Mouse (Mus musculus): ENCODE results near the gene Ttc7. TPM values are rescaled to one million over a fixed set of nuclear protein-coding genes. Genes with fewer than 3 reads are reported as not detected.

Gene Ttc7
- total and polyA plus RNA-seq, 3 experiments: 22.8 to 42.4 TPM; not detected in 1

- Histone ChIP-seq H3K36me3 (ENCODE audit: control insufficient read depth in 1 of 2, insufficient read depth in 2 of 2, low read length in 2 of 2) (peaks cover 0 to 4% of the 10 kb centered on the region in 2 experiments; a peak in 1 of 4 replicates), H3K9ac (ENCODE audit: control insufficient read depth, low read depth, low read length, poor library complexity, severe bottlenecking) (no peak overlapping the region), H3K4me1 (ENCODE audit: control insufficient read depth in 1 of 2, insufficient read depth in 2 of 2, low read length in 2 of 2) (peaks cover 0 to 9% of the 10 kb centered on the region in 2 experiments; a peak in 2 of 4 replicates), H3K9me3 (replicated peaks; ENCODE audit: insufficient read depth, low read length) (no peaks in the 10 kb centered on the region), H3K27ac (ENCODE audit: control insufficient read depth, low read depth, low read length) (no peak overlapping the region), H3K4me3 (ENCODE audit: control insufficient read depth in 1 of 2, insufficient read depth in 1 of 2, low read depth in 2 of 2, low read length in 2 of 2) (no peak overlapping the region), H3K79me2 (ENCODE audit: control insufficient read depth, insufficient read depth, low read length, poor library complexity) (peaks cover 12% of the 10 kb centered on the region), H3K27me3 (ENCODE audit: control insufficient read depth in 1 of 2, insufficient read depth in 2 of 2, low read length in 2 of 2) (no peaks in the 10 kb centered on the region)
- DNase-seq (ENCODE audit: low read depth, low spot score): no peak
- TF ChIP-seq UBTF (IDR thresholded peaks at IDR 0.05; ENCODE audit: borderline replicate concordance, insufficient read depth, low read depth, low read length): no peak
- no peak for TF ChIP-seq MYB (IDR thresholded peaks at IDR 0.05; ENCODE audit: low read depth, low read length)
- TF ChIP-seq USF2 (IDR thresholded peaks at IDR 0.05; ENCODE audit: borderline replicate concordance in 1 of 2, insufficient read depth in 1 of 2, low read depth in 1 of 2, low read length in 2 of 2): no peak
- no peak for TF ChIP-seq POLR2AphosphoS5 (IDR thresholded peaks at IDR 0.05; ENCODE audit: borderline replicate concordance, low read depth, low read length)
- no peak for TF ChIP-seq SMC3 (IDR thresholded peaks at IDR 0.05; ENCODE audit: low read depth, low read length)
- no peak for TF ChIP-seq ZNF384 (IDR thresholded peaks at IDR 0.05; ENCODE audit: low read depth, low read length)
- no peak for TF ChIP-seq MAZ (IDR thresholded peaks at IDR 0.05; ENCODE audit: low read depth, low read length)
- no peak for TF ChIP-seq NRF1 (IDR thresholded peaks at IDR 0.05; ENCODE audit: insufficient read depth, low read depth, low read length, poor library complexity, severe bottlenecking)
- no peak for TF ChIP-seq TCF12 (IDR thresholded peaks at IDR 0.05; ENCODE audit: low read depth, low read length)
- no peak for TF ChIP-seq RCOR1 (IDR thresholded peaks at IDR 0.05; ENCODE audit: low read depth, low read length)
- TF ChIP-seq MYC (IDR thresholded peaks at IDR 0.05; ENCODE audit: low read depth, low read length): no peak
- no peak for TF ChIP-seq MAFK (IDR thresholded peaks at IDR 0.05; ENCODE audit: borderline replicate concordance, low read depth, low read length)
- no peak for TF ChIP-seq MXI1 (IDR thresholded peaks at IDR 0.05; ENCODE audit: low read depth, low read length)
- no peak for TF ChIP-seq ZMIZ1 (IDR thresholded peaks at IDR 0.05; ENCODE audit: low read depth, low read length)
- TF ChIP-seq USF1 (IDR thresholded peaks at IDR 0.05; ENCODE audit: low read depth, low read length): no peak
- no peak for TF ChIP-seq ZKSCAN1 (IDR thresholded peaks at IDR 0.05; ENCODE audit: low read depth, low read length)
- no peak for TF ChIP-seq POLR2A (IDR thresholded peaks at IDR 0.05; ENCODE audit: control insufficient read depth in 1 of 2, insufficient read depth in 1 of 2, low read depth in 1 of 2, low read length in 2 of 2, poor library complexity in 1 of 2)
- no peak for TF ChIP-seq MAX (IDR thresholded peaks at IDR 0.05; ENCODE audit: low read length)
- no peak for TF ChIP-seq MEF2A (IDR thresholded peaks at IDR 0.05; ENCODE audit: extremely low read depth, insufficient replicate concordance, low read depth, low read length, poor library complexity, severe bottlenecking)
- TF ChIP-seq CHD1 (IDR thresholded peaks at IDR 0.05; ENCODE audit: low read depth, low read length): no peak
These were observed 3.2 kb downstream of the Ttc7 start for GRCm38 (mm10) chr17:87285731-87286465.

All from MEL (cell line).